Mouse (Mus musculus): ENCODE results near the gene Npff. TPM values are rescaled to one million over a fixed set of nuclear protein-coding genes. Genes with fewer than 3 reads are reported as not detected.

Gene Npff
- polyA plus RNA-seq, 1 experiment from 2014 or later, result 1.3 TPM

DNA sequence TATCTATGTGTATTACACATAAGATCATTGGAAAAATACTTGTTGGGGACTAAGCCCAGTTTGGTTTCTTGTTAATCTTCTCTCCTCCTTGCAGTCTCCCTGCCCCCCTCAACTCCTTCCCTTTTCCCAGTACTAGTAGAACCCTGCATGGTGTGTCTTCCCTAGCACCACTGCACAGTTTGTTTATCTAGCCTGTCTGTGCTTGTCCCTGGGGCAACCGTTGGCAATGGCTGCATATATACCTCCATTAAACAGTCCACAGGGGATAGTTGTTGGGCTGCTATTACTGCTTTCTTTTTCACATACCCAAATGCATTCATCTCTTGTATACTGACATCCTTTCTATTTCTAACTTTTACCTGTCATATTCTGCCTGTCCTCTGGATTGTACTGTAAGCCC is 37.1 kb downstream of the Npff start:
- Histone ChIP-seq H3K9ac (replicated peaks; ENCODE audit: low read length) (no peak overlapping the region), H3K9me3 (ENCODE audit: control insufficient read depth, low read length) (no peaks in the 10 kb centered on the region), H3K4me1 (ENCODE audit: control insufficient read depth, insufficient read depth, low read length) (no peaks in the 10 kb centered on the region), H3K27me3 (ENCODE audit: control insufficient read depth, insufficient read depth, low read length) (no peaks in the 10 kb centered on the region), H3K4me3 (replicated peaks; ENCODE audit: low read depth, low read length) (no peak overlapping the region), H3K36me3 (ENCODE audit: control insufficient read depth, insufficient read depth, low read length) (peaks cover 93% of the 10 kb centered on the region), H3K27ac (replicated peaks; ENCODE audit: low read depth, low read length) (no peak overlapping the region), H3K4me2 (ENCODE audit: low read length) (no peak overlapping the region)
- WGBS, result 87% methylated on average over 1 of the region's 1 CpGs
- ATAC-seq (ENCODE audit: low FRiP score, low TSS enrichment), result no peak
- no peak for DNase-seq

DNA sequence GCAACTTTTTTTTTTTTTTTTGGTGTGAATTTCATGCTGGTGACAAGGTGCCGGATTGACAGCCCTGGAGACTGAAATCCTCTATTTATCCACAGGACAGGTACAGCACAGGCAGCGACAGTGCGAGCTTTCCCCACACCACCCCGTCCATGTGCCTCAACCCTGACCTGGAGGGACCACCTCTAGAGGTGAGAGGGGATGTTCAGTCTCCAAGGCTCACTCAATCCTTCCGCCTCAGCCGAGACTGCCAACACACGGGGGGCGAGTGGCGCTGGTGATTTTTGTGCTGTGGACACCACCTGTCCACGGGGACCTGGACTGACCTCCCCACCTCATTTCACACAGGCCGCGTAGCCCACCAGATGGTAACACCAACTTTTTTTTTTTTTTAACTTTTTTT is 38.9 kb downstream of the Npff start:
- H3K27me3 ChIP-seq (ENCODE audit: control insufficient read depth, insufficient read depth, low read length), result no peaks in the 10 kb centered on the region
- no peak for DNase-seq
- H3K4me2 ChIP-seq (ENCODE audit: low read length), result no peak overlapping the region
- H3K9ac ChIP-seq (replicated peaks; ENCODE audit: low read length), result no peak overlapping the region
- no peak overlapping the region for H3K27ac ChIP-seq (replicated peaks; ENCODE audit: low read depth, low read length)
- no peaks in the 10 kb centered on the region for H3K4me1 ChIP-seq (ENCODE audit: control insufficient read depth, insufficient read depth, low read length)
- 90% methylated on average over 12 of the region's 12 CpGs for WGBS
- ATAC-seq (ENCODE audit: low FRiP score, low TSS enrichment), result no peak
- peaks cover 94% of the 10 kb centered on the region for H3K36me3 ChIP-seq (ENCODE audit: control insufficient read depth, insufficient read depth, low read length)
- no peaks in the 10 kb centered on the region for H3K9me3 ChIP-seq (ENCODE audit: control insufficient read depth, low read length)
- H3K4me3 ChIP-seq (replicated peaks; ENCODE audit: low read depth, low read length), result no peak overlapping the region

DNA sequence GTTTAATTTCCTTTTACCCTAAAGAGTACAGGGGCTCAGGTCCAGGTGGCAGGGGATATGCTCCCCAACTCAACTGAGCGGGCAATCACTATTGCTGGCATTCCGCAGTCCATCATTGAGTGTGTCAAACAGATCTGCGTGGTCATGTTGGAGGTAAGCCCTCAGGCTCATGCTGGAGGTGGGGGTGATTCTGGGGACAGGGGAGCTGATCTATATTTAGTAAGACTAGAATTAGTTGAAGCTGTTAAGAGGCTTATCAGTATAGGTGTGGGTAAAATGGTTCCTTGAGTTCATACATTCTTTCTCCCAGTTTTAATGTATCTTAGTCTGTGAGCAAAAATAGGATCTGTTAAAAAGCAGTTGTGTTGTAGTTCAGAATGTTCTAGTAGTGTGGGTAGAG is 41.6 kb downstream of the Npff start:
- H3K9ac ChIP-seq (replicated peaks; ENCODE audit: low read length), result no peak overlapping the region
- no peaks in the 10 kb centered on the region for H3K4me1 ChIP-seq (ENCODE audit: control insufficient read depth, insufficient read depth, low read length)
- no peak overlapping the region for H3K4me3 ChIP-seq (replicated peaks; ENCODE audit: low read depth, low read length)
- ATAC-seq (ENCODE audit: low FRiP score, low TSS enrichment) (no peak), DNase-seq (no peak)
- H3K4me2 ChIP-seq (ENCODE audit: low read length), result no peak overlapping the region
- H3K27ac ChIP-seq (replicated peaks; ENCODE audit: low read depth, low read length), result no peak overlapping the region
- 94% methylated on average over 3 of the region's 3 CpGs for WGBS
- H3K36me3 ChIP-seq (ENCODE audit: control insufficient read depth, insufficient read depth, low read length), result peaks cover 93% of the 10 kb centered on the region
- no peaks in the 10 kb centered on the region for H3K27me3 ChIP-seq (ENCODE audit: control insufficient read depth, insufficient read depth, low read length)
- H3K9me3 ChIP-seq (ENCODE audit: control insufficient read depth, low read length), result no peaks in the 10 kb centered on the region

DNA sequence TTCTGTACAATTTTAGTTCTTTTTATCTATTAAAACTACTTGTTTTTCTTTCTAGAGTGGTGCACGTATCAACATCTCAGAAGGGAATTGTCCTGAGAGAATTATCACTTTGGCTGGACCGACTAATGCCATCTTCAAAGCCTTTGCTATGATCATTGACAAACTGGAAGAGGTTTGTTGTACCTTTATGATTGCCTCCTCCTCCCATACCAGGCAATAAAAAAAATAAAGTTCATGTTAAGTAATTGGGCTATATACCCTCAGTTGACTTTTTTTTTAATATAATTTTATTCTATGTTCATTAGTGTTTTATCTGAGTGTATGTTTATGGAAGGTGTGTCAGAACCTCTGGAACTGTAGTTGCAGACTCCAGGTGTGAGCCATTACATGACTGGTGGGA is 50.2 kb downstream of the Npff start:
- peaks cover 62% of the 10 kb centered on the region for H3K36me3 ChIP-seq (ENCODE audit: control insufficient read depth, insufficient read depth, low read length)
- no peak overlapping the region for H3K4me2 ChIP-seq (ENCODE audit: low read length)
- H3K9ac ChIP-seq (replicated peaks; ENCODE audit: low read length), result no peak overlapping the region
- H3K27ac ChIP-seq (replicated peaks; ENCODE audit: low read depth, low read length), result no peak overlapping the region
- ATAC-seq (ENCODE audit: low FRiP score, low TSS enrichment), result no peak
- no peaks in the 10 kb centered on the region for H3K9me3 ChIP-seq (ENCODE audit: control insufficient read depth, low read length)
- no peak overlapping the region for H3K4me3 ChIP-seq (replicated peaks; ENCODE audit: low read depth, low read length)
- H3K4me1 ChIP-seq (ENCODE audit: control insufficient read depth, insufficient read depth, low read length), result peaks cover 10% of the 10 kb centered on the region; the same call in 1 of the 2 replicates
- 94% methylated on average over 2 of the region's 2 CpGs for WGBS
- no peak for DNase-seq
- no peaks in the 10 kb centered on the region for H3K27me3 ChIP-seq (ENCODE audit: control insufficient read depth, insufficient read depth, low read length)

Other genes starting within 250 kb of the Npff start
- 51.9 and 53.3 TPM in 2 replicates for gene Mfsd5, start 245.5 kb downstream of the Npff start, polyA plus RNA-seq (2014; fragmentation: Nextera tagmentation; extraction: Ambion mirVana)
- 4.9 and 9.1 TPM in 2 replicates for gene Espl1, start 228.7 kb downstream of the Npff start, polyA plus RNA-seq (2014; fragmentation: Nextera tagmentation; extraction: Ambion mirVana)
- 562 and 649 TPM in 2 replicates for gene Pfdn5, start 198.8 kb downstream of the Npff start, polyA plus RNA-seq (2014; fragmentation: Nextera tagmentation; extraction: Ambion mirVana)
- 80.4 and 89.0 TPM in 2 replicates for gene Myg1, start 193.2 kb downstream of the Npff start, polyA plus RNA-seq (2014; fragmentation: Nextera tagmentation; extraction: Ambion mirVana)
- 27.6 and 30.6 TPM in 2 replicates for gene Aaas, start 174.2 kb downstream of the Npff start, polyA plus RNA-seq (2014; fragmentation: Nextera tagmentation; extraction: Ambion mirVana)
- gene Sp7, start 157.8 kb downstream of the Npff start, polyA plus RNA-seq (2014; fragmentation: Nextera tagmentation; extraction: Ambion mirVana), result 0.21 TPM in 1 of 2 replicates, not detected in the other
- 6.0 and 7.4 TPM in 2 replicates for gene Sp1, start 118.8 kb downstream of the Npff start, polyA plus RNA-seq (2014; fragmentation: Nextera tagmentation; extraction: Ambion mirVana)
- 0.18 and 0.39 TPM in 2 replicates for gene Amhr2, start 79.6 kb downstream of the Npff start, polyA plus RNA-seq (2014; fragmentation: Nextera tagmentation; extraction: Ambion mirVana)
- gene Prr13, start 65.9 kb downstream of the Npff start, polyA plus RNA-seq (2014; fragmentation: Nextera tagmentation; extraction: Ambion mirVana), result 127 and 133 TPM in 2 replicates
- gene Pcbp2, start 54.4 kb downstream of the Npff start, polyA plus RNA-seq (2014; fragmentation: Nextera tagmentation; extraction: Ambion mirVana), result 187 TPM in 2 replicates
- gene Gm10337, start 21.2 kb downstream of the Npff start, polyA plus RNA-seq (2014; fragmentation: Nextera tagmentation; extraction: Ambion mirVana), result 9.6 TPM in 1 of 2 replicates, not detected in the other
- 44.2 and 47.9 TPM in 2 replicates for gene Map3k12, start 7.9 kb downstream of the Npff start, polyA plus RNA-seq (2014; fragmentation: Nextera tagmentation; extraction: Ambion mirVana)
- gene Tarbp2, start 6.8 kb downstream of the Npff start, polyA plus RNA-seq (2014; fragmentation: Nextera tagmentation; extraction: Ambion mirVana), result 76.3 and 90.7 TPM in 2 replicates
- gene Gm28047, start 100.1 kb upstream of the Npff start, polyA plus RNA-seq (2014; fragmentation: Nextera tagmentation; extraction: Ambion mirVana), result not detected in 2 replicates
- 13.0 and 13.2 TPM in 2 replicates for gene Atf7, start 100.5 kb upstream of the Npff start, polyA plus RNA-seq (2014; fragmentation: Nextera tagmentation; extraction: Ambion mirVana)
- gene Atp5g2, start 147.4 kb upstream of the Npff start, polyA plus RNA-seq (2014; fragmentation: Nextera tagmentation; extraction: Ambion mirVana), result 69.8 and 72.3 TPM in 2 replicates
- gene Calcoco1, start 197.2 kb upstream of the Npff start, polyA plus RNA-seq (2014; fragmentation: Nextera tagmentation; extraction: Ambion mirVana), result 30.6 and 36.5 TPM in 2 replicates